Mouse (Mus musculus) forebrain, postnatal 0 days (tissue): Measurements from ENCODE around the gene 4931428L18Rik. TPM values are rescaled to one million over a fixed set of nuclear protein-coding genes. Genes with fewer than 3 reads are reported as not detected.

Experiments used
- ATAC-seq: fragments of 200-750 bp; cut with Nextera tagmentation; 2 replicates; pipeline ENCODE4 v1.8.0; 2017; ENCODE audit warnings: mild to moderate bottlenecking, moderate library complexity
- DNase-seq: peaks from one replicate; pipeline ENCODE4 v3.0.0-alpha.2; 2015
- H3K27ac ChIP-seq: fragments of 300-500 bp; sonication (generic); 2 replicates; pipeline ENCODE4 v1.5.1; 2014; ENCODE audit warnings: low read depth, mild to moderate bottlenecking, antibody characterized with exemption, low read length, moderate library complexity, mixed read lengths
- H3K27me3 ChIP-seq: fragments of 300-500 bp; sonication (generic); 2 replicates; pipeline ENCODE4 v1.6.1; 2014; ENCODE audit warnings: mild to moderate bottlenecking, low read length, mixed read lengths; ENCODE audit not compliant: insufficient read depth
- H3K36me3 ChIP-seq: fragments of 300-500 bp; sonication (generic); 2 replicates; pipeline ENCODE4 v1.6.1; 2014; ENCODE audit warnings: mild to moderate bottlenecking, moderate library complexity; ENCODE audit not compliant: insufficient read depth
- H3K4me1 ChIP-seq: fragments of 300-500 bp; sonication (generic); 2 replicates; pipeline ENCODE4 v1.6.1; 2014; ENCODE audit warnings: antibody characterized with exemption; ENCODE audit not compliant: insufficient read depth
- H3K4me2 ChIP-seq: fragments of 300-500 bp; sonication (generic); 2 replicates; pipeline ENCODE4 v1.6.1; 2014; ENCODE audit warnings: low read depth, mild to moderate bottlenecking, moderate library complexity
- H3K4me3 ChIP-seq: fragments of 300-500 bp; sonication (generic); 2 replicates; pipeline ENCODE4 v1.5.1; 2014; ENCODE audit warnings: low read depth, low read length, mixed read lengths
- H3K9ac ChIP-seq: fragments of 300-500 bp; sonication (generic); 2 replicates; pipeline ENCODE4 v1.6.1; 2014; ENCODE audit warnings: mild to moderate bottlenecking
- H3K9me3 ChIP-seq: fragments of 300-500 bp; sonication (generic); 2 replicates; pipeline ENCODE4 v1.6.1; 2016; ENCODE audit warnings: low read length
- CTCF ChIP-seq: sonication (generic); IDR thresholded peaks from 2 replicates; pipeline ENCODE4 v1.5.1; 2016; ENCODE audit warnings: antibody characterized with exemption, control low read depth, low read depth
- WGBS: fragments of 180-500 bp; shearing (Covaris S2); extraction: QIAGEN DNeasy Blood & Tissue Kit; methylation state at CpG from one replicate; pipeline ENCODE4 v1.1.7; 2014; 5-methylcytosine and 5-hydroxymethylcytosine counted together
- polyA plus RNA-seq: library from polyadenylated mRNA; unstranded; fragments of >200 nt; fragmentation: Nextera tagmentation; extraction: Ambion mirVana; gene quantifications from 2 replicates; pipeline ENCODE4 v1.2.1, GENCODE M21; 2015
- total RNA-seq: library from RNA; depleted of rRNA; stranded (reverse); fragments of >200 nt; gene quantifications from 2 replicates; pipeline ENCODE4 v1.2.3, GENCODE M21; 2014

Gene 4931428L18Rik
- total and polyA plus RNA-seq, 2 experiments from 2014 or later, result not detected

DNA sequence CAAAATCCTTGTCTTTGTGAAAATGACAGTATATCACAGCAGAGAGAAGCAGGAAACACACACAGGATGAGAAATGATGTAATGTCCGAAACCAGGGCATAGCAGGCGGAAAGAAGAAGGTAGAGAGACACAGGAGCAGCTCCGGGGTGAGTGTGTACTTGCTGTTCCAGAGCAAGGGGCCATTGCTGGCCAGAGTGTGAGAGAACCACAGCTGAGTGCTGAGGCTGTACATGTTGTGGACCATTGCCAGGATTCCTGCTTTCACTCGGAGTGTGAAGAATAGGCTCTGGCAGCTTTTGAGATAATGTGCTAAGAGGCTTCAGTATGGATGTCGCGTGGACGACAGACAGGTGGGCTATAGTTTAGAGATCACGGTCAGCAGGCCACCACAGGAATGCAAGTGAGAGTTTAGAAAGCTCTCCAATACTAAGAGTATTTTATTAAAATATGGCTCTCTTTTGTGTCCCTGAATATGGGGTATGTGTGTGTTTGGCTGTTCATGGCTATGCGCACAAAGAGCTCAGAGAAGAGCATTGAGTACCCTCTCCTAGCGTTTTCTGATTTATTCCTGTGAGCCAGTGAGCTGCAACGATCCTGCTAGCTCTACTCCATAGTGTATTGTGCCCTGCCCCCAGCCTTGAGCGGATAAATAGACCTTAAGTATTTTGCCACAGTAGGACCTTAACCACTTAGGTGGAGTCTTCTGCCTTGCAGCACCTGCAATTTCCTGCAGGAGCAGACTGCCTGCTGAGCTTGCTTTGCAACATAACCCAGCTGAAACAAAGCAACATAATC, 119.4 kb downstream of the 4931428L18Rik start:
- Histone ChIP-seq H3K27me3 (no peaks in the 10 kb centered on the region), H3K9ac (no peak overlapping the region), H3K27ac (0 out of 2 replicates have a peak overlapping the region, but pooled peaks have one; percentile 17), H3K4me1 (no peaks in the 10 kb centered on the region), H3K4me2 (no peak overlapping the region), H3K9me3 (no peaks in the 10 kb centered on the region), H3K36me3 (no peaks in the 10 kb centered on the region), H3K4me3 (no peak overlapping the region)
- DNase-seq (peak; percentile 35), ATAC-seq (peak; percentile 60)
- TF ChIP-seq CTCF, result no peak
- 55% methylated on average over 12 of the region's 12 CpGs for WGBS

DNA sequence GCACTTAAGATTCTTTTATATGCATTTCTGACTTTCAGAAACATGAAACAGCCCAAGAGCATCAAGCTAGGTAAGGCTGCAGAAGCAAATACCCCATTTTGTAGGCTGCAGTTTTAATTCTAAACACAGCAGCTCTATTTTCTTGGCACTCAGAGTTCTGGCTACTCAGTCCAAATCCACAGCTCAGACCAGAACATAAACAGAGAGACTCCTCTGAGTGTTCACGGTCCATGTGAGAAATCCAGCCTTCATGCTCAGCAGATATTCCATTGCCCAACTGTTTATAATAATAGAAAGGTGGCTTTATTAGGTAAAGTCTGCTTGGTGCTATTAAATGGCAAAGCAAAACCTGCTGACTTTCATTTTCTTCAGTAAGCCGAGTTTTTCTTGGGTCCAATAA, 120.2 kb downstream of the 4931428L18Rik start:
- 69% methylated on average over 2 of the region's 2 CpGs for WGBS
- no peaks in the 10 kb centered on the region for H3K4me1 ChIP-seq
- DNase-seq (no peak), ATAC-seq (no peak)
- no peak for TF ChIP-seq CTCF
- H3K4me3 ChIP-seq, result no peak overlapping the region
- no peak overlapping the region for H3K27ac ChIP-seq
- no peak overlapping the region for H3K4me2 ChIP-seq
- no peaks in the 10 kb centered on the region for H3K9me3 ChIP-seq
- no peaks in the 10 kb centered on the region for H3K27me3 ChIP-seq
- no peaks in the 10 kb centered on the region for H3K36me3 ChIP-seq
- H3K9ac ChIP-seq, result no peak overlapping the region

DNA sequence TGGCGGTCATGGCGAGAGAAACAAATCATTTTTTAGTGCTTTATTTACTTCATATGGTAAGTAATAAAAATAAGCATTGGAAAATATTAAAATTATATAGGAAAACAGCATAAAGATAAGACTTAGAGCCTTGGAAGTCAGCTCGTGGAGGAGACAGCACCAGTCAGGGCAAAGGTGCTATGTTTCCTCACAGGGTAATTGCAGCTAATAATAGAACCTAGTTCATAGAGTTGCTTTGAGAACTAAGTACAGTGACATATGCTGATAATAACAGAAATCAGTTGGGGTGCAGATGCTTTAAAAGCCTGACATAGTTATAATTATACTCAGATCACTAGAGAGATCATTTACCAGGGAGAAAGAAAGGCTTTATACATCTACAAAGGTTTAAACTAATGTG, 125.3 kb downstream of the 4931428L18Rik start:
- Histone ChIP-seq H3K9ac (no peak overlapping the region), H3K4me3 (no peak overlapping the region), H3K36me3 (no peaks in the 10 kb centered on the region), H3K27ac (no peak overlapping the region), H3K9me3 (no peaks in the 10 kb centered on the region), H3K4me2 (no peak overlapping the region), H3K4me1 (no peaks in the 10 kb centered on the region), H3K27me3 (no peaks in the 10 kb centered on the region)
- ATAC-seq, result peak; percentile 53; the same call in 1 of the 2 replicates
- no peak for DNase-seq
- no peak for TF ChIP-seq CTCF
- WGBS, result 86% methylated on average over 3 of the region's 3 CpGs

DNA sequence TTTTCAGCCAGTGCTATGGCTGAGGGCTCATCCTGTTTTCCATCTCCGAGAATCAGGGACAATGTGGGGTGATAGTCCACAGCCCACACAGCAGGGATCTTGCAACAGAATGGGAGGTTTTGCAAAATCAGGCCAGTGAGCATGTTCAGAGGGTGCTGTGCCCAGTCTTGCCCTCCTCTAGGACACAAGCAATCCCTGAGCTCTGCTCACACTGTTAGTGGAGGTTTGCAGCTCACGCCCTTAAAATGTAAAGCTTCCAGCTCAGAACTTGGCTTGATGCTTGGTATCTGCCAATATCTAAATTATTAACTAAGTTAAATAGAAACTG, 126.1 kb downstream of the 4931428L18Rik start:
- Histone ChIP-seq H3K27me3 (no peaks in the 10 kb centered on the region), H3K4me1 (no peaks in the 10 kb centered on the region), H3K4me3 (no peak overlapping the region), H3K4me2 (no peak overlapping the region), H3K27ac (no peak overlapping the region), H3K9me3 (no peaks in the 10 kb centered on the region), H3K36me3 (no peaks in the 10 kb centered on the region), H3K9ac (no peak overlapping the region)
- no peak for TF ChIP-seq CTCF
- ATAC-seq (no peak), DNase-seq (no peak)
- WGBS, result 54% methylated on average over 2 of the region's 2 CpGs

DNA sequence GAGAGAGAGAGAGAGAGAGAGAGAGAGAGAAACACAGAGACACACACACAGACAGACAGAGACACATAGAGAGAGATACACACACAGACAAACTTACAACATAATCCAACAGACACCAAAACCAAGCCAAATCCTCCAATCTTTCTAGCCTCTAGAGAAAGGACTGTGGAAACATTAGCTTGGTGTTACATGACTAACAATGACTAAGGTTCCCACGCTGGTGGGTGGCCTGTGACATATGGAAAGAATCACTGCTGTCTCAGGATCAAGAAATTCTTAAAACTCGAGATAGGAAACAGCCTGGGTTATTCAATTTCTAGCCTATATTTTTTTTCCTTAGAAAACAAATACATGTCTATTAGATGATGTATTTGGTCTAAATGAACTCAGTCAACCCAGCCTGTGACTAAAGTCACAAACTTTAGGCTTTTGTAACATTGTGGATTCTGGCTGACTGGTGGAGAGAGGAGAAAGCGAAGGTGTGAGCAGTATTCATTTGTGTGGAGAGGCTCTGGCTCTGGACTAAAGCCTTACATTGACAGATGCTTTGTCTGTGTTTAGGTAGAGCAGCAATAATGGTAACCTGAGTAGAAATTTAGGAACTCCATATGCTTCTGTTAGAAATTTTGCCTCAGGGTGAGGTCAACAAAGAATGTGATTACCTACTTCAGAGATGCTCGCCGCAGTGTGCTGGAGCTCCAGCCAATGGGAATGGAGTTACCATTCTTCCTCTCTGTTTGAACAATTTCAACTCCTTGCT, 126.6 kb downstream of the 4931428L18Rik start:
- Histone ChIP-seq H3K4me1 (no peaks in the 10 kb centered on the region), H3K4me2 (no peak overlapping the region), H3K27me3 (no peaks in the 10 kb centered on the region), H3K9me3 (no peaks in the 10 kb centered on the region), H3K9ac (no peak overlapping the region), H3K4me3 (no peak overlapping the region), H3K27ac (no peak overlapping the region), H3K36me3 (no peaks in the 10 kb centered on the region)
- no peak for ATAC-seq
- 78% methylated on average over 5 of the region's 5 CpGs for WGBS
- no peak for TF ChIP-seq CTCF
- no peak for DNase-seq

DNA sequence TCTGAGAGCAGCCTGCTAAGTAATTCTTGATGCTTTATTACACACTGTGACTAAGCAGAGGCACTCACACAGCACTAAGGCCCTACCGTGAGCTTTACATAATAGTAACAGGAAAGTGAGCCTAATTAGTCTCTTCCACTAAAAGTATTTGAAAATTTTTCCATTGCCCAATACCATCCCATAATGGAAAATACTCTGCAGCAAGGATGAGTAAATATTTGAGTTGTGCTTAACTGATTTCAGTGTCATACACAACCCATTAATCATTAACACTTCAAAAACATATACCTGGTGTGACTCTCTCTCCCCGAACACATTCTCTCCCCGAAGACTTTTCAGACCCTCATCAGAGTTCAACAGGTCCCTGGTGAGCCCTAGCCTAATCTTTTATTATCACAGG, 127.7 kb downstream of the 4931428L18Rik start:
- Histone ChIP-seq H3K27ac (no peak overlapping the region), H3K4me3 (no peak overlapping the region), H3K9me3 (no peaks in the 10 kb centered on the region), H3K4me2 (no peak overlapping the region), H3K9ac (no peak overlapping the region), H3K36me3 (no peaks in the 10 kb centered on the region), H3K27me3 (no peaks in the 10 kb centered on the region), H3K4me1 (no peaks in the 10 kb centered on the region)
- no peak for TF ChIP-seq CTCF
- DNase-seq, result no peak
- 82% methylated on average over 3 of the region's 3 CpGs for WGBS
- ATAC-seq, result no peak

DNA sequence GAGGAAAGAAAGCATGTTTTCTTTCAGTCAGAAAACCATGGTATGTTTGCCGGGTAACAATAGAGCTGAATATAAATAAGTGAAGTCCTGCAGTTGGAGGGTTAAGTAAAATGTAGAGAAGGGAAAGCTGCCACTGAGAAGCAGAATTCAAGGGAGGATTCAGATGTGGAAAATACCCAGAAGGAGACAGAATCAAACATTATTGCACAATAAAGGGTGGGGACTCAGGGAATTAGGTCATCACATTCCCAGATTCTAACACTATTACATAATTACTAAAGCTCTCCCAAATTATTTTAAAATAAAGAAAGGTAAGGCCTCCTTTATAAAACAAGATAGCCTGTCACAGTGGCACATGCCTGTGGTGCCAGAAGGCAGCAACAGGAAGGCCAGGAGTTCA, 128.5 kb downstream of the 4931428L18Rik start:
- Histone ChIP-seq H3K27ac (no peak overlapping the region), H3K36me3 (no peaks in the 10 kb centered on the region), H3K27me3 (no peaks in the 10 kb centered on the region), H3K4me2 (no peak overlapping the region), H3K9ac (no peak overlapping the region), H3K4me1 (no peaks in the 10 kb centered on the region), H3K4me3 (no peak overlapping the region), H3K9me3 (no peaks in the 10 kb centered on the region)
- no peak for DNase-seq
- no peak for TF ChIP-seq CTCF
- 56% methylated on average over 1 of the region's 1 CpGs for WGBS
- ATAC-seq, result no peak
